Mouse (Mus musculus) ES-CJ7 (cell line): ENCODE results near the gene Gm37240.

ENCODE experiments used
- DNase-seq: peaks from one replicate; pipeline ENCODE4 v3.0.0; 2011; ENCODE audit warnings: low read depth, low spot score

The Gm37240 gene

DNA sequence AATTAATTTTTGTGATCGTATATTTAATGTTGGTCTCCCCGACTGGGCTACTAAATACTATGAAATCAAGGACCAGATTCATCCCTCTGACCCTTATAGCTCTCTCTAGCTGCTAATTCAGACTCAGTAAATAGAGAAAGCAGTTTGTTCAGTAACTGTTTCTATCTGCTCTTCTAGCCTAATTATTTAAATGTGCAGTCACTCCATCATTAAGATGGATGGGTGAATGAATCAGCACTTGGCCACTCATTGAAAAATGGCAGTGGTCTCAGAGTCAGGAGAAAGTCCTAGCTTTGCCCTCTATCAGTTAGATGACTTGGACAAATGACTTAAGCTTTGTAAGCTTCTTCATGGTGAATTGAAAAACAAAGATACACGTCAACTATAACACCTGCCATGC lies 387.2 kb downstream of the Gm37240 start:
- no peak for DNase-seq

GRCm38 (mm10) chr3:85496146-85496545 lies 391.2 kb downstream of the Gm37240 start:
- DNase-seq = no peak

DNA sequence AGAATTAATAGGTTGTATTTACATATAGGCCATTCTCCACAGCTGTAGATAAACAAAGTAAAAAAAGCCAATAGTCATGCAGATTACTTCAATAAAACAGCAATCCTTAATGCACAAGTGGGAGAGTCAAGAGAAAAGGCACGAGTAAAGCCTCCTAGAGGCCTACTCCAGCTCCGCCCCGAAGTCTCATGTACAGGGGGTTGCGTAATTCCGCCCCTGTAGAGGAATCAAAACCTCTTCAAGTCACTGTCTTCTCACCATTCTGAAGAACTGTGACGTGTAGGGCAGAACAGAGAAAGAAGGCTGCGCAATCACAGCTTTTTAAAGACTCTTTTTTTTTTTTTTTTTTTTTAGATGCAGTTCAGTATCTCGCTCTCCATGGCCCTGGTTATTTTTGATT lies 393.5 kb downstream of the Gm37240 start:
- DNase-seq = peak; percentile 28

GRCm38 (mm10) chr3:85490204-85490603 lies 397.1 kb downstream of the Gm37240 start:
- DNase-seq = no peak

DNA sequence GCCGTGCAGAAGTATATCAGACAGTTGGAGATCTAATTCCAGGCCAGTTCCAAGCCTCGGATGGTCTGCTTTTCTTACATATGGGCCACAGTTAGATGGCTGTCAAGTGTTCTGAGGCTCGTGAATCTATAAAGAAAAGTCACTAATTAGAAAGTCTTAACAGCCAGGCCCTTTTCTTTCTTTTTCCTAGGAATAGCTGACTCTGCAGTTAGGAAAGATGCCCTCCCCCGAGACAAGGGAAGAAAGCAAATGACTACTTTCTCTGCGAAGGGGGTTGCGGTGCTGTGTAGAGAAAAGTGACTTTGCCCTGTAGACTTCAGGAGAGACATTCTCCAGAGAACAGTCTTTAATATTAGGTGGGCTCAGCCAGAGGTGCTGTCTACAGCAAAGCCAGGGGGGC lies 399.9 kb downstream of the Gm37240 start:
- no peak for DNase-seq

GRCm38 (mm10) chr3:85485536-85486190 lies 401.7 kb downstream of the Gm37240 start:
- DNase-seq = no peak

GRCm38 (mm10) chr3:85482636-85483035 lies 404.7 kb downstream of the Gm37240 start:
- DNase-seq = peak; percentile 19

GRCm38 (mm10) chr3:85480638-85481037 lies 406.7 kb downstream of the Gm37240 start:
- DNase-seq = peak; percentile 37

DNA sequence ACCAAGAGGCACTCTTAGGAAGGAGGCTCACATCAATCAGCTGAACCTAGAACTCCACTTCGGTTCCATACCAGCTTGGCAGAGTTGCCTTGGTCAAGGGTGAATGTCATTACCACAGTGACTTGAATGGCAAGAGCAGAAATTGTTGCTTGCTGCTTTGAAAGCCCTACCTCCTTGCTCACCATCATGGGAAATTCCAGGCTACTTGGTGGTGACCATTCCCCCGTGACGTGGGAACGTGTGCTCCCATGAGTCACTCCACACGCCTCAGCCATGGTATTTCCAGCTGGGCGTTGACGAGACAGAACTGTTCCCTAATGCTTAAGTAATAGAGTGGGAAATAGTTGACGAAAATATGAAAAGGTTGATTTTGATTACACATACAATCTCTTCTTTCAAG lies 408.6 kb downstream of the Gm37240 start:
- DNase-seq = no peak

- peak; percentile 18 for DNase-seq
Measured at GRCm38 (mm10) chr3:85469711-85470110, 417.6 kb downstream of the Gm37240 start.

DNA sequence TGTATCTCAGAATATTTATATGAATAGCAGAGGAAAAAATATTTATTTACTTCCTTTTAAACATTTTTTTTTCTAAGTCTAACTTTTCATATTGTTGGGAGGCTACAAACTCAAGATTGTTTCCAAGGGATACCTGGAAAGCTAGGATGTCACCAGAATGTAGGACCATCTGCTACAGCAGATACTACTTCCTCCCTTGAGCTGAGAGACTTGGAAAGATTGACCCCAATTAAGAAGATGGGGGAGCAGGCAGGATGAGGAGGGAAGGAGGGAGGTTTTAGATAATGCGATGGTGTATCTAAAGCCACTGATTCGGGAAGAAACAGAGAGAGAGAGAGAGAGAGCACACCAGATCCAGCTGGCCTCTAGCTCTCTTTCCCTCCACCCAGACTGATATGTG lies 418.3 kb downstream of the Gm37240 start:
- DNase-seq = no peak

DNA sequence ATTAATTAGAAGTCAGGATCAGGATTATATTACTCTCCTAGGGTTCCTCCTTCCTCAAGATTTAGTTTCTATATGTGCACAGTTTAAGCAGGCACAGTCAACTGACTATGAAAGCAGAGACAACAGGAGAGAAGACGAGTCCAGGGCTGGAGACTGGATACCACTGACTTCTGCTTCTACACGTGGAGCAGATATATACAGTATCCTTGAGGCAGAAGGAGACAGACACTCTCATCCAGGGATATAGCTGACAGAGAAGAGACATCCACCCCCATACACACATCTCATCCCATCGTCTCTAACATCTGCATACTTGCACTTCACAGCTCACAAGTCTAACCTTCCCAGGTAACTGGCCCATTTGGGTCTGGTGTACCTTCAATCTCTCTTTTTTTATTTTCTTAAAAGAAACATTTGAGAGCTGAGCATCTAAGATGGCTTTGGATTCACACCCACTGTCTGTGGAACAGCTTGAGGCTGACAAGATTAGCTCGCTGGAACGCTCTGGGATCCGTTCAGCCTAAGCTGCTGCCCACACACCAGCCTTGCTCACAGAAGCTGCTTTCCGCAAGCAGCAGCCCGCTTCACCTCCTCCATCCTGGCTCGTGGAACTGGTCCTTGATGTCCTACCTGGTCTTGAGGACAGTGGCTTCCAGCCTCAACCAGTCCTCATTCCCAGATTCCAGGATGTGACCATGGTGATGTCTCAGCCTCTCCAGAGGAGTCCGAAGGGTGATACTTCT lies 421.9 kb downstream of the Gm37240 start:
- no peak for DNase-seq

GRCm38 (mm10) chr3:85460021-85460420 lies 427.3 kb downstream of the Gm37240 start:
- DNase-seq = no peak

DNA sequence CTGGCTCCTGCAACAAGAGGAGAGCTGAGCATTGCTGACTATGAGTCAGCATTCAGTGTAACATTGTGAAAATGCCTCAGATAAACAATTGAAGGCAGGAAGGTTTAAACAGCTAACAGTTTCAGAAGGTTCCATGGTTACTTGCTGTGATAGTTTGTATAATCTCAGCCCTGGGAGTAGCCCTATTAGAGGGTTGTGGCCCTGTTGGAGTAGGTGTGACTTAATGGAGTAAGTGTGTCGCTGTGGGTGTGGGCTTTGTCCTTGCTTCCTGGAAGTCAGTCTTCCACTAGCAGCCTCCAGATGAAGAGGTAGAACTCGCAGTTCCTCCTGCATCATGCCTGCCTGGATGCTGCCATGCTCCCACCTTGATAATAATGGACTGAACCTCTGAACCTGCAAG lies 430.3 kb downstream of the Gm37240 start:
- no peak for DNase-seq

GRCm38 (mm10) chr3:85455453-85455852 lies 431.9 kb downstream of the Gm37240 start:
- DNase-seq = peak; percentile 10

DNA sequence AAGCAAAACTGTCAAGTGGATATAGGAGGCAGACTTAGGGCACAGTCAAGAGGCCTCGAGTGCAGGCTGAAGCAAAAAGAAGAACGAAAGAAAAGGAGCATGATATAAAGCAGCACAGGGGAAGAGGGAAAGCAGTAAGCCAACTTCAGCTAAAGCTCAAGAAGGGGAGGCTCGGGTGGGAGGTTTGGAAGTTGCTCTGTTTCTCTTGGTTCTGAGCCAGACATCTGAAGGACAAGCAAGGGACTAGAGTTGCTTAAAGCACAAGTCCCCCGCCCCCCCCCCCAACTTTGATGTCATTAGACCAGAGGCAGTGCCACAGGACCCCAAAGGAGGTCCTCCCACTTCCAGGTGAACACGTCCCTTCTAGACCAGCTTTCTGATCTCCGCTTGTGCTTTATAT lies 433.3 kb downstream of the Gm37240 start:
- DNase-seq = no peak

- DNase-seq = no peak
Measured at GRCm38 (mm10) chr3:85449461-85449860, 437.9 kb downstream of the Gm37240 start.

- DNase-seq = no peak
Measured at GRCm38 (mm10) chr3:85442781-85443180, 444.5 kb downstream of the Gm37240 start.

- DNase-seq = peak; percentile 21
Measured at GRCm38 (mm10) chr3:85442261-85442660, 445.1 kb downstream of the Gm37240 start.

DNA sequence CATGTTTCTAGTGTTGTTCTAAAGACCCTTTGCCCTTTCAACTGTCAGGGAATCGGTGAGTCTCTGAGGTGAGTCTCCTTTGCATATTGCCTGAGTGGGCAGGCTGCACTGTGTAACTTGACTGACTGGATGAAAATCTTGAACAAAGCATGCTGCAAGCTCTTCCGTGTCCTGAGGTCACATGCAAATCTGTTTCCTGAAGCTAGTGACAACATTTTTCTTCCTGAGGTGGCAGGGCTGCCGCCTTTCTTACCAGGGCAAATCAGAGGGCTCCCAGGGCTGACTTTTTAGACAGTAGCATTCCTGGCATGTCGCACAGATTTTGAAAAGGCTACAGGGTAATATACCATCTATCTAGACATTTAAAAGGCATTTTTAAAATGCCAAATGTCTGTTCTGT lies 451.9 kb downstream of the Gm37240 start:
- no peak for DNase-seq

GRCm38 (mm10) chr3:85431208-85431607 lies 456.1 kb downstream of the Gm37240 start:
- no peak for DNase-seq

- DNase-seq = no peak
Measured at GRCm38 (mm10) chr3:85423376-85423997, 463.8 kb downstream of the Gm37240 start.

DNA sequence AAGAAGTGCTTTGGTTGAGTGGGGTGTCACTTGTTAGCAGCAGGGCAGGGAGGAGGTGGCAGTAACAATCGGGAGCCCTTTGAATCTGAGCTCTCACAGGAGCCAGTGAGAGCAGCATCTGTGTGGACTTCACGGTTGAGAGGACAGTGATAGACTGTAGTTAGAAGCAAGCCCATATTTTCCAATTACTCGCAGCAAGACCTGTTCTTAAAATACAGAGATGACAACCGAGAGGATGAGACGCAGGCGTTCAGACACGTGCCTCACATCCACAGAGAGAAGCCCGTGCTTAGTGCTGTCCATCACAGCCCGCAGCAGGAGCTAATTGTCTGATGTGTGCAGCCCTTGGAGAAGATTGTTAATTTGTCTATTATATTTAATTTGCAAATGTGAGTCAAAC lies 465.9 kb downstream of the Gm37240 start:
- DNase-seq = no peak
